Mouse (Mus musculus) skeletal muscle tissue, adult 2 months (tissue): ENCODE data around the gene Abi3.
A peak's percentile ranks its signal among the peaks of the same experiment; 100 is the strongest.
"Not testable (repeated sequence)": the region's sequence is repeated elsewhere in the genome, so short reads cannot be mapped to it uniquely, and the experiment has no call there.

Source experiments
- DNase-seq: peaks from one replicate; pipeline ENCODE4 v3.0.0-alpha.2; 2012; ENCODE audit warnings: low read depth, low spot score

The Abi3 gene

DNA sequence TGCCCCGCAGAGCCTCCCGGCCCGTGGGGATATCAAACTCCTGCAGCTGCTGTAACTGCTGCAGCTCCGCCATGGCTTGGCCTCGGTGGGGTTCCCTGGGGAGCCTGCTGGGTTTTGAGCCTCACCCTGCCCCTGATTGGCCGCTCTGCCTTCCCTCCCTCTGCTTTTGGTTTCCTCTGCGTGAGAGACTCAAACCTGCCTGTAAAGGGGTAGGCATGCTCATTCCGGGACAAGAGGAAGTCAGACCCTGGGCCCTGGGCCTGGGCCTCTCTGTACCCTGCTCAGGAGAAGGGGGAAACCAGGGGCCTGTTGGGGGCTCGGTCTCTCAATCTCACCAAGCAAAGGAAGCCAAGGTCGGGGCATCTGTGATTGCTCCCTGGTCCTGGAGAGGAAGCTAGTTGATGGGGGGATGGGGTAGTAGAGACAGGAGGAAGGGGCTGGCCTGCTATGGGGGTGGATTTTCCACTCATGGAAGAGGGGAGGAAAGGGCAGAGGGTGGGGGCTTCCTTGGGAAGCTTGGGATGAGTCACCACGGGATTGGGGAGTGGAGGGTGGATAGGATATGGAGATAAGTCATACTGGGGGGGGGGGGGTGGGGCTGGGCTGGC lies at the start of gene Abi3:
Abi3 (minus strand) TSS at position 403 of the 608 bp plus-strand sequence.
- DNase-seq, result peak; percentile 52

DNA sequence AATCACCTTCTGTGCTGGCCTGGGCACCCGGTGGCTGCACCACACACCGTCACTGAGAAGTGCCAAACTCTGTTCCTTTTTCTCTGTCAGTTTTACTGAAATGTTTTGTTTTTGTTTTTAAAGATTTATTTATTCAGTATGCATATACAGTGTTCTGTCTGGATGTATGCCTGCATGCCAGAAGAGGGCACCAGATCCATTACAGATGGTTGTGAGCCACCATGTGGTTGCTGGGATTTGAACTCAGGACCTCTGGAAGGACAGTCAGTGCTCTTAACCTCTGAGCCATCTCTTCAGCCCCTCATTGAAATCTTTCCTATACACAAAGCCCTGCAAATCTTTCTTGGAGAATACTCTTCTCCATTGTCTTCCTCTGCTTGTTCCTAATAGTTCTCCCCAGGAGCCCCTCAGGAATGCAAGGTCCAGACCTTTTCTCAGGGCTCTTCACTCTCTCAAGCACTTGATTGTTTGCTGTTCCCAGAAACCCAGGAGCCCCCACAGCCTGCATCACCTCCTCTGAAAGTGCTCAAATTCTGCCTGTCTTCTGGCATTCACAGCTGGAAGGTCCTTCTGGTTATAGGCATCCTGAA lies 48.3 kb upstream of the Abi3 start:
- DNase-seq, result no peak

DNA sequence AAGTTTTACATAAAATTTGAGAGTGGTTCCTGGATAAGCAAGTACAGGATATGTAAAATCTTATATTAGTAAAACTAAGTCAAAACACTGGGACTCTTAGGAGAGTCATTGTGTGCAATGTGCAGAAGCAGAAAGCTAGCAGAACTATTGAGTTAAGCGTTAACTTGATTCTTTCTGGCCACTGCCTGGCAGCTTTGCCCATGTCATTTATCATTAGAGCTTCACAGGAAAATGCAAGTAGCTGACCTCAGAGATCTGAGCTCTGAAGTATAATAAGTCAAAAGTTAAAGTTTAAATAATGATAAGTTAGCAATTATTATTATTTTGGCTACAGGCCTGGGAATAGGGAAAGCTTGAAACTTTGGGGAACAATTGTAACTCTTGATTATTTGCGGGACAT lies 37.6 kb upstream of the Abi3 start:
- not testable (repeated sequence) for DNase-seq

GRCm38 (mm10) chr11:95876296-95876695 lies 34.0 kb upstream of the Abi3 start:
- DNase-seq, result no peak

- no peak for DNase-seq
Observed at GRCm38 (mm10) chr11:95875804-95876203, 33.5 kb upstream of the Abi3 start.

GRCm38 (mm10) chr11:95869918-95870470 lies 27.7 kb upstream of the Abi3 start:
- no peak for DNase-seq

GRCm38 (mm10) chr11:95869442-95869841 lies 27.2 kb upstream of the Abi3 start:
- DNase-seq, result no peak

- DNase-seq, result no peak
Observed at GRCm38 (mm10) chr11:95861397-95861796, 19.1 kb upstream of the Abi3 start.

DNA sequence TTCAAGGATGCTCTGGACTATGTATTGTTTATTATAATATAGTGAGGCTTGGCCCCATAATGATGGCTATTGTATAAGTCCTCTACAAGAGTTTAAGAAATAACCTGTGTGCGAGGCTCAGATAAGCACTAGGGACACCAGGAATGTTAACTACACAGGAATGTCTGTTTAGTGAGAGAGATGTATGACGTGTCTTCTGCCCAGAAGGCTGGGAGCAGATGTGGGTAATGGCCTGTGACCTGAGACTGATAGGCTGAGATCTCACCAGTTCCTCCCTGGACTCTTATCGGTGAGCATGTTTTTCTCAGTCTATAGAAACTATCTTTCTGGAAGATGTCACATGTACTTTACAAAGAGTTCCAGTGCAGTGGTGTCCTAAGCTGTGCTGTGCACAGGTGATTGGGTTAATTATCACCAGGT lies 17.8 kb upstream of the Abi3 start:
- DNase-seq, result no peak

DNA sequence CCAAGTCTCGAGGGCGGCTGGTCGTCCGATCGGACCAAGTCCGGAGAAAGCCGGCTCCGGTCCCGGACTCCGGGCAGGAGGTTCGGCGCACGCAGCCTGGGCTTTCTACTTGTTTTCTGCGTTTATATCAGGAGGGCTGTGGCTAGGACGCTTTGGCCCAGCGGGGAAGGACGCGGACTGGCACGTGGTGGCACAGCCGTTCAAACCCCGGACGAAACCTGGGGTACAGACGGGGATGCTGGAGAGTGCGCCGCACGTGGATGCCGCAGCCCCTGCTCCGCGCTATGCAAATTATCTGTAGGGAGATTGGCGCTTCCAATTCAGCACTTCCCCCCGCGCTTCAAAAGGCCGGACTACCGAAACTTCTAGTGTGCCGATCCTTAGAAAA lies 17.2 kb upstream of the Abi3 start:
- DNase-seq, result no peak

DNA sequence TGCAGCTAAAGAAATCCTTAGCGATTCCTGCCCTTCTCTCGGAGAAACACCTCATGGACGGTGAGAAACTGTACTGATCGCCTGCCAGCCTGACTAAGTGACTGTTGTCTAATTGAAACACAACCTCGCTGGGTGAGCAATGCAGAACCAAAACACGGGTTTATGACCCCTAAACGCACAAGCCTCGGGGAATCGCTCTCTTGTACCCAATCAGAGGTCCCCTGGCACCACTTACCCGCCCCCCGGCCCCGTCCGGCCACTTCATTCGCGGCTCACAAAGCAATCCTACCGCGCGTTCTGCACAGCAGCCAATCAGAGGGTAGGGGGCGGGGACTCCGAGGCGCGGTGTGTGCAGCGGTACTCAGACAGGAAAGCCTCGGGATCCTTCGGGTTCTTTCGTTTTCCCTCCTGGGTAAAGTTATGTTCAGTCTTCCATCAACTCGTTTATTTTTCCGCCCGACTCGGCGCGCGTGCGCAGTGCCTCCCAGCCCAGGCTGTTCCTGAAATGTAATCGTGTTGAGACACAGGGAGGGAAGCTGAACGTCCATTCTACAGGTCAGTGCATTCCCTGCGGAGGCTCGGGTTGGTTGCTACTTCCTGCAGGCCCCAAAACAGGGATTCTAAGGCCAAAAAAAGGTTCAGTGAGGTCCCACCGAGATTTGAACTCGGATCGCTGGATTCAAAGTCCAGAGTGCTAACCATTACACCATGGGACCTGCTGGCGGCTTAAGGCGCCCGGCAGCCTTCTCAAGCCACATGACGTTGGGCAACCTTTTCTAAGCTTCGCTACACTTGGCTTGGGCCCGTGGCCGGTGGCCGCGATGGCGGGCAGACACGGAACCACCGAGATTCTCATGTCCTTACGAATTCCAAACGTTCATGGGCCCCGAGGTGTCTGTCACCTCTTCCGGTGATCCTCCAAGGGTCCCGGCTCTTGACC lies 16.5 kb upstream of the Abi3 start:
- peak; percentile 97 for DNase-seq

DNA sequence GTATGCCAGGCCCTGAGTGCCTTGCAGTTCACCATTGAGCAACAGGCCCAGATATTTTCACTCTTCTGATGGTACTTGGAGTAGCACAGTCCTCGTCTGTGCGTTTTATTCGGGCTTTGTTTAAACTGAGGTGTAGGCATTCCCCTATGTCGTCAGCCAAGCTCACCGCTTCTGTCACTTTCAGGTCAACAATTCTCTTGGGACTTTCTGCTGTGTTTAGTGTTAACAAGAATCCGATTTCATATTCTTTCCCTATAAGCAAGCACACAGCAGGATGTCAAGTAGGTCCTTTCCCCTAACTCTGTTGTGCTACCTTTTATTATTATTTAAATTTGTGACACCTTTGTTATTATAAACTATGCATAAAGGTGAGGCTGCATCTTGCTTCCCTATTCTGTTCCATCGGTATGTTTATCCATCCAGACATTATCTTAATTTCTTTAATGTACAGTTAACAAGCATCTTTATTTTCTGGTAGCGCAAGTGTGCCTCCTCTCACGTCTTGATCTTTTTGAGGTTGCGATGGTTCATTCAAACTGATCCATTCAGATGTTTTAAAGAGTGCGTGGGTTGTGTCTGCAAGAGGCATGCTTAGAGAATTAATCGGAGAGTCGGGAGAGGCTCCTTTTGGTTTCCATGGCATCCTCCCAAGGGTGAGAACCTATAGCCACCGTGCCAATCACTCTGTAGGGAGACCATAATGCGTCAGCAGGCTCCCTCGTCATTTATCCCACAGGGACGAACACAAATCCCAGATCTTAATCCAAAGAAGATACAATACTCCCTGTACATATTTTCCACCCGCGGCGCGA lies 15.6 kb upstream of the Abi3 start:
- DNase-seq, result no peak

DNA sequence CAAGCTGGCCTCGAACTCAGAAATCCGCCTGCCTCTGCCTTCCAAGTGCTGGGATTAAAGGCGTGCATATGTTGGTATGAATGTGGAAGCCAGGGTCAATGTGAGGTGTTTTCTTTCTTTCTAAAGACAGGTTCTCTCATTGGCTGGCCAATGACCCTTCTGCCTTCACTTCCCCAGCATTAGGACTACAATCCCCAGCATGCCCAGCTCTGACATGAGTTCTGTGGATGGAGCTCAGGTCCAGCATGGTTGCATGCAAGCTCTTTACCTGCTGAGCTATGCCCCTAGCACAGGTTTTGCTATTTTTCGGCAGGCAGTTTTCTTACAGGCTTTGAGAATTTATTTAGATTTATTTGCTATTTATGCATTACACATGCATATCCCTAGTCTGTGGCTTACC lies 15.0 kb upstream of the Abi3 start:
- DNase-seq, result no peak

DNA sequence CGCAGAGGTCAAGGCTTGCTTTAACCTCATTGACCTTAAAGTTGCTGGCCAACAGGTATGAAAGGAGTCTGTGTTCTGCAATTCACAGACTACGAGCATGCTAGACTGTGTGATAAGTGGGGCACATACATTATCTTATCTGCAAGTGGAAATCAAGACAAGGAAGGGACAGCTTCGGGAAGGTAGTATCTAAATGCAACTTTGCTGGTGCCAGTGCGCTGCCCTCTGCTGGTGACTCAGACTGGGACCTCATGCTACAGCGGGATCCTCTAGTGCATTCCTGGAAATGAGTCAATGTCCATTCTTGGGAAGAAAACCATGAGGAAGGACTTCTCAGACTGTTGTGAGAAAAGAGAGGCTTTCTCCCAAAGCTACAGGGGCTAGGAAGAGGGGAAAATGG lies 11.4 kb upstream of the Abi3 start:
- peak; percentile 44 for DNase-seq

GRCm38 (mm10) chr11:95850898-95851297 lies 8.6 kb upstream of the Abi3 start:
- DNase-seq, result no peak

- DNase-seq, result no peak
Observed at GRCm38 (mm10) chr11:95844935-95845334, 2.7 kb upstream of the Abi3 start.

- DNase-seq, result no peak
Observed at GRCm38 (mm10) chr11:95843421-95843950, 1.2 kb upstream of the Abi3 start.

- DNase-seq, result no peak
Observed at GRCm38 (mm10) chr11:95842953-95843352, 677 bp upstream of the Abi3 start.

- no peak for DNase-seq
Observed at GRCm38 (mm10) chr11:95841498-95841830, 812 bp downstream of the Abi3 start.

DNA sequence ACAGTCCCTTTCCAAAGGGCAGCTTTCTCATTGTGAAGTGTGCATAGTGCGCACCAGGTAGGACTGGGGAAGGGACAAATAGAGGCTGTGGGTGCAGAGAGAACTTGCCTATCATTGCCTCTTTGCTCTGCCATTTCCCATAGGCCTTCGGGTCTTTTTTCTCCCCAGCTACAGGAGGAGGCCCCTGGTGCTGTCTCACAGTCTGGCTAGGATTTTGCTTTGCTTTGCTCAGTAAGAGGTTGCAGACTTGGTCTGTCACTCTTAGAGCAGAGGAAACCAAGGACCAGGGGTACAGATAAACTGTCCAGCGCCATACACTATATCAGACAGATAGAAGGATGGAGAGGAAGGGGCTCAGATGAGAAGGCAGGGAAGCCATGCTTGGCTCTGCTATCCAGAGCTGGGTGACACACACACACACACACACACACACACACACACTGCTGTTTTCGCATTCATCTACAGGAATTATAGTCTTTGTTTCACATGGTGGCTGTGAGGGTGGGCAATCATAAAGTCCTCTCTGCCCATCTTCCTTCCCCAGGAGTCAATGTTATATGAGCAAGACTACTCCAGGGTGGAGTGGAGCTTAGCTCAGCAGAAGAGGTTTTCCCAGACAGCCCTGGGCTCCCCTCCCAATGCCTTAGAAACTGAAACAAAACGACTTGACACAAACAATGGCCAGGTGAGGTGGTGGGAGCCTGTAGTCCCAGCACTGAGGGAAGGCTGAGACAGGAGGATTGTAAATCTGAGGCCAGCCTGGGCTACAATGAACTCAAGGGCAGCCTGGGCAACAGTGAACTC lies 1.4 kb downstream of the Abi3 start:
- DNase-seq, result no peak
